Mouse (Mus musculus) lung, postnatal 0 days (tissue): ENCODE data around the gene Atrip.

Experiments used
- CTCF ChIP-seq: IDR thresholded peaks from 2 replicates; pipeline ENCODE4 v1.5.1; 2016; ENCODE audit warnings: antibody characterized with exemption, mild to moderate bottlenecking
- EP300 ChIP-seq: IDR thresholded peaks from 2 replicates; pipeline ENCODE4 v1.6.1; 2016; ENCODE audit warnings: antibody characterized with exemption, mild to moderate bottlenecking, control low read depth

DNA sequence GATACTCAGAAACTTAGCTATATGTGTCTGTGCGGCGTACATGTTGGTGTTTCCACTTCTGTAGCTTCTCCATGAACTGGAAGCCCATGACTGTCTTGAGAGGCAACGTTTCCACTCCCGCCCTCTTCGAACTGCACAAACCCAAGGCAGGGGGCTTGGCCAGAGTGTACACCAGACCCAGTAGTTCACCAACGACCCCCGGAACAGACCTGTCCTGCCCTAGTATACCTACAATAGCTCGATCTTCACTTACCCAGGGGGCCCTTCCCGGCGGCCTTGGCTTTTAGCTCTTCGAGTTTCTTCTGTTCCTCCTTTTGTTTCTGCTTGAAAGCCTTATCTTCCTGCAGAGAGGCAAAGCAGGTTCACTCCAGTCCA, 7.8 kb upstream of the Atrip start:
- TF ChIP-seq EP300 (no peak), CTCF (no peak)
